Mouse (Mus musculus) fat pad, adult 2 months (tissue): ENCODE data around the gene Gbf1.

Experiments
- DNase-seq: peaks from one replicate; pipeline ENCODE4 v3.0.0-alpha.2; 2011; ENCODE audit warnings: low read depth, low spot score; ENCODE audit errors: extremely low read depth

The Gbf1 gene

DNA sequence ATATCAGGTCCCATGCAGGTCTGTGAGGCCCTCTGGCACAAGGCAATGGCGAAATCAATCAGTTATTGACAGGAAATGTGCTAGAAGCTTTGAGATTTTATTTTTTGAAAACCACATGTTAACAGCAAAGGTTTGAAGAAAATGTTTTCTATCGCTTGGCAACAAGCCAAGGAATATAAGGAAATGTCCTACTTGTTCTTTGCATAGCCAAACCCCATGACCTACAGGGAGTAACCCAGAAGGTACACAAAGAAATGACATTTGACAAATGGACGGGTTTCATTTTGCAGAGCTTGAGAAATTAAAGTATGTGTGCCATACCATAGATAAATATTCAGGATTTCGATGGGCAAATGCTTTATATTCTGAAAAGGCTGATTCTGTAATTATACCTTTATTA, 144.6 kb downstream of the Gbf1 start:
- no peak for DNase-seq

GRCm38 (mm10) chr19:46300294-46301045, 148.2 kb downstream of the Gbf1 start:
- DNase-seq, result no peak

- DNase-seq, result no peak
Observed at GRCm38 (mm10) chr19:46302551-46302950, 150.2 kb downstream of the Gbf1 start.

DNA sequence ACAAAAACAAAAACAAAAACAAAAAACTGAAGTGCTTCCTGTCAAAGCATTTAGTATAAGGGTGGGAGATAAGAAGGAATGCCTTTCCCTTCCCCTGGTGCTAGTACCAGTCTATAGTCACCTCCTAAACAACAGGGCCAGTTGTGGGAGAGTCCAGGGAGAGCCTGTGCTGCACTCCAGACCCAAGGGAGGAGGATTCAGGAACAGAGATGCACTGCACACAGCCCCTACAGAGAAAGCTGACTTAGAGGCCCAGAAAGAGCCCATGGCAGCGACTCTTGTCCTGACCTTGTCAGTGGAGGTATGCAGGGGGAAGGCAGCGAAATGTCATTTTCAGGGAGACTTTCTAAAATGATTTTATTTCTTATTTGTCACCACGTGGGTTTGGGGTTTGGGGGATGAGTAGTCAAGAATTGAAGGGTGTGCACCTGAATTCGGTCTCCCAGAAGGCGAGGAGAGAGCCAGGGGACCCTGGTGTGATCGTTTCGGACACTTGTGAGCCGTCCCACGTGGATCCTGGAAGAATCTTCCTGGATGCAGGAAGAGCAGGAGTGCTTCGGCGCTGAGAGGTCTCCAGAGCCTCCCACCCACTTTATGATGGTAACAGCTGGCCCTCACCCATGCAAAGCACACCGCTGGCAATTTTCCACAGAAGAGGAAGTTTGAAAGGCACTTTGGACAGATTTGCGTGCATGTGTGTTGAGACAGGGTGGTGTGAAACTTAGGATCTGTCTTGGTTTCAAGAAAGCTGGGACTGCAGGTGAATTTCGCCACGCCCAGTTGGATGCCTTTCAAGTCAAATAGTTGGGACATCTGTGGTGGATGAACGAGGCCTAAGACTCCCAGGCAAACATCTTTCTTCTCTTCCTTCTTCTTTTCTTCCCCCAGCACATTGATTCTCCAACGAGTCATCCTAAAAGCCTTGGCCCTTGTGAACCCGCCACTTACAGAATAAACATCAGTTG, 151.2 kb downstream of the Gbf1 start:
- no peak for DNase-seq

- no peak for DNase-seq
Observed at GRCm38 (mm10) chr19:46304216-46304841, 152.0 kb downstream of the Gbf1 start, which contains the start of gene Nfkb2. TSS of gene Nfkb2 (plus strand) at chr19:46304320.

- no peak for DNase-seq
Observed at GRCm38 (mm10) chr19:46304908-46305333, 152.6 kb downstream of the Gbf1 start.

- no peak for DNase-seq
Observed at GRCm38 (mm10) chr19:46305432-46306267, 153.3 kb downstream of the Gbf1 start.

DNA sequence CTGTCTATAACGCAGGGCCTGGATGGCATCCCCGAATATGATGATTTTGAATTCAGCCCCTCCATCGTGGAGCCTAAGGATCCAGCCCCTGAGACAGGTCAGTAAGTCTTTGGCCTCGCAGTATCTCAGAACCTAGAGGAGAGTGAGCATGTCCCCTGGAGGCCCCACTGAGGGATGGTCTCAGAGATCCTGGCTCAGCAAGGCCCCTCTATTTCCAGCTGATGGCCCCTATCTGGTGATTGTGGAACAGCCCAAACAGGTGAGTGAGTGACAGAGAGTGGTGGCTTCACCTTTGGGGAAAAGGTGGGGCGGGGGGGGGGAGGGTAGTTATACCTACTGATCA, 153.9 kb downstream of the Gbf1 start:
- DNase-seq, result no peak

DNA sequence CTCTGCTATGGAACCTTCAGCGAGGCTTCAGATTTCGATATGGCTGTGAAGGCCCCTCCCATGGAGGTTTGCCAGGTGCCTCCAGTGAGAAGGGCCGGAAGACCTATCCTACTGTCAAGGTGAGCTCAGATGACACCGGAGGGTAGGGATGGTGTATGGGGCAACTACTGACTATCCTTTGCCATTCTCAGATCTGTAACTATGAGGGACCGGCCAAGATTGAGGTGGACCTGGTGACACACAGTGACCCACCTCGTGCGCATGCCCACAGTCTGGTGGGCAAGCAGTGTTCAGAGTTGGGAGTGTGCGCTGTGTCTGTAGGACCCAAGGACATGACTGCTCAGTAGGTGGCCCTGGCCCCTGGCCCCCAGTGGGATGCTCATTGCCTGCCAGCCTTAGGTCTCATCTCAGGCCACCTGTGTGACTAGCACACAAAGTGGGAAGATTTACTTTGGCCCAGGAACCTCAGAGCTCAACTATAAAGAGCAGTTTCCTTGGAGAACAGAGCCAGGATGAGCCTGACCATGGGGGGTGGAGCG, 154.5 kb downstream of the Gbf1 start:
- DNase-seq, result no peak

- no peak for DNase-seq
Observed at GRCm38 (mm10) chr19:46307781-46308180, 155.5 kb downstream of the Gbf1 start.

DNA sequence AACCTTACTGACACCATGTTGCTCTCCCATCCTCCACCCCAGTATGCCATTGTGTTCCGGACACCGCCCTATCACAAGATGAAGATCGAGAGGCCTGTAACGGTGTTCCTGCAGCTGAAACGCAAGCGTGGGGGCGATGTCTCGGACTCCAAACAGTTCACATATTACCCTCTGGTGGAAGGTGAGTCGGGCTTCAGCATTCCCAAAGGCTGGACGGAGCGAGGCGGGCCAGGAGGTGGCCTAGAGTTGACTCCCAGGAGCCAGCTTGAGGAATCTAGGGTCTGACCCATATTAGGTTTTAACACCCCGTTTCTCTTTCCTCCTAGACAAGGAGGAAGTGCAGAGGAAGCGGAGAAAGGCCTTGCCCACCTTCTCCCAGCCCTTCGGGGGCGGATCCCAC, 156.0 kb downstream of the Gbf1 start:
- no peak for DNase-seq

- DNase-seq, result no peak
Observed at GRCm38 (mm10) chr19:46308706-46309435, 156.6 kb downstream of the Gbf1 start.

DNA sequence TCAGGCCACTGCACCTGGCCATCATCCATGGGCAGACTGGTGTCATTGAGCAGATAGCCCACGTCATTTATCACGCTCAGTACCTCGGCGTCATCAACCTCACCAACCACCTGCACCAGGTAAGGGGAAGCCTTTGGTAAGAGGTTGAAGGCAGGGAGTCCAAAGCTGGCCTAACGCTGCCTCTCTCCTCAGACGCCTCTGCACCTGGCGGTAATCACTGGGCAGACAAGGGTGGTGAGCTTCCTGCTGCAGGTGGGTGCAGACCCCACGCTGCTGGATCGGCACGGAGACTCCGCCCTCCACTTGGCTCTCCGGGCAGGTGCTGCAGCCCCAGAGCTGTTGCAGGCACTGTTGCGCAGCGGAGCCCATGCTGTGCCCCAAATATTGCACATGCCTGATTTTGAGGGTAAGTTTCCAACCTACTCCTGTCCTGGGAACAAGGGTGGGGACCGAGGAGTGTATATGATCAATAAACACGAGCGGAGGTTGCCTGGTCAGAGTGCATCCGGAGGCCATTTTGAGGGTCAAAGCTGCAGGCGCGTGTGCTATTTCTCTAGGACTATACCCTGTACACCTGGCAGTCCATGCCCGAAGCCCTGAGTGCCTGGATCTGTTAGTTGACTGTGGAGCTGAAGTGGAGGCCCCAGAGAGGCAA, 157.5 kb downstream of the Gbf1 start:
- no peak for DNase-seq

- no peak for DNase-seq
Observed at GRCm38 (mm10) chr19:46310312-46310865, 158.1 kb downstream of the Gbf1 start.

DNA sequence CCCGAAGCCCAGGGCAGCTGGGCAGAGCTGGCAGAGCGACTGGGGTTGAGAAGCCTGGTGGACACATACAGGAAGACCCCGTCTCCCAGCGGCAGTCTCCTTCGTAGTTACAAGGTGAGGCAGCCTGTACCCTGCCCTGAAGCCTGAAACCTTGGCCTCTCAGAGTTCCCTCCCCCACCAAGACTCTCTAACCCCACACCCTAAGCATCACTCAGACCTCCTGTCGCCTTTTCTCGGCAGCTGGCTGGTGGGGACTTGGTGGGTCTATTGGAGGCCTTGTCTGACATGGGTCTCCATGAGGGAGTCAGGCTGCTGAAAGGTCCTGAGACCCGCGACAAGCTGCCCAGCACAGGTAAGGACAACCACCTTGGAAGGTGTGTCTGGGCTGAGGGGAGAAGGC, 159.0 kb downstream of the Gbf1 start:
- no peak for DNase-seq

- DNase-seq, result no peak
Observed at GRCm38 (mm10) chr19:46312566-46312965, 160.3 kb downstream of the Gbf1 start.

DNA sequence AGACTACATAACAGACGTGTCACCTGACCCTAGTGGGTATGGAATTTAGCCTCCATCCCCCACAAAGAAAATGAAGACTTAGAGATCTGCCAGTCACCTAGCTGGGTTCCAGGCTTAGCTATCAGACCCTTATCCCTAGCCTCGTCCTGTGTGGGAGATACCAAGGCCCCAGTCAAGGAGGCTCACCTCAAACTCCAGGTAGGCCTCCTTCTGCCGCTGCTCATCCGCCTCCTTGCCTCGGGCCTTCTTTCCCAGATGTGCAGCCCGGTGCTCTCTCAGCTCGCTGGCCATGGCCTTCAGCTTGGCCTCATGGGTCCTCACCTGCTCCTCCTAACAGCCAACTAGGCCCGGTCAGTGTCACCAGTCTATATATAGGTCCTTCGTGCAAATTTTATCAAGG, 160.8 kb downstream of the Gbf1 start:
- DNase-seq, result no peak

- DNase-seq, result no peak
Observed at GRCm38 (mm10) chr19:46313591-46313990, 161.3 kb downstream of the Gbf1 start.

- no peak for DNase-seq
Observed at GRCm38 (mm10) chr19:46314151-46314601, 161.9 kb downstream of the Gbf1 start.
